Mouse (Mus musculus) embryonic facial prominence, embryonic 13.5 days (tissue): ENCODE data around the gene Hdhd5. TPM values are rescaled to one million over a fixed set of nuclear protein-coding genes. Genes with fewer than 3 reads are reported as not detected.

Source experiments
- ATAC-seq: fragments of 200-750 bp; cut with Nextera tagmentation; 2 replicates; pipeline ENCODE4 v1.8.0; 2017; ENCODE audit warnings: low read depth; ENCODE audit not compliant: insufficient number of reproducible peaks, insufficient read depth, low FRiP score, low TSS enrichment
- H3K27ac ChIP-seq: fragments of 300-500 bp; sonication (generic); 2 replicates; pipeline ENCODE4 v1.5.1; 2015; ENCODE audit warnings: moderate library complexity, mild to moderate bottlenecking, inconsistent platforms
- H3K27me3 ChIP-seq: fragments of 300-500 bp; sonication (generic); 2 replicates; pipeline ENCODE4 v1.6.1; 2015; ENCODE audit warnings: mild to moderate bottlenecking, inconsistent platforms
- H3K36me3 ChIP-seq: fragments of 300-500 bp; sonication (generic); 2 replicates; pipeline ENCODE4 v1.6.1; 2015; ENCODE audit warnings: mild to moderate bottlenecking, inconsistent platforms
- H3K4me1 ChIP-seq: fragments of 300-500 bp; sonication (generic); 2 replicates; pipeline ENCODE4 v1.6.1; 2015; ENCODE audit warnings: inconsistent platforms
- H3K4me2 ChIP-seq: fragments of 300-500 bp; sonication (generic); 2 replicates; pipeline ENCODE4 v1.6.1; 2015; ENCODE audit warnings: moderate library complexity, mild to moderate bottlenecking, inconsistent platforms
- H3K4me3 ChIP-seq: fragments of 300-500 bp; sonication (generic); 2 replicates; pipeline ENCODE4 v1.5.1; 2015; ENCODE audit warnings: mild to moderate bottlenecking, inconsistent platforms
- H3K9ac ChIP-seq: fragments of 300-500 bp; sonication (generic); 2 replicates; pipeline ENCODE4 v1.6.1; 2015; ENCODE audit warnings: mild to moderate bottlenecking, inconsistent platforms
- H3K9me3 ChIP-seq: fragments of 300-500 bp; sonication (generic); 2 replicates; pipeline ENCODE4 v1.6.1; 2016; ENCODE audit warnings: inconsistent platforms
- WGBS: fragments of 180-500 bp; shearing (Covaris S2); methylation state at CpG from one replicate; pipeline ENCODE4 v1.1.7; 2015; ENCODE audit warnings: mixed read lengths; 5-methylcytosine and 5-hydroxymethylcytosine counted together
- polyA plus RNA-seq: library from polyadenylated mRNA; unstranded; fragments of >200 nt; fragmentation: Nextera tagmentation; extraction: Ambion mirVana; gene quantifications from 2 replicates; pipeline ENCODE4 v1.2.1, GENCODE M21; 2015

The Hdhd5 gene
- polyA plus RNA-seq, 1 experiment from 2014 or later = 18.8 TPM

GRCm38 (mm10) chr6:120465393-120465792 is 65.7 kb downstream of the Hdhd5 start:
- Histone ChIP-seq H3K27ac (no peak overlapping the region), H3K27me3 (peaks cover 50% of the 10 kb centered on the region), H3K9me3 (no peaks in the 10 kb centered on the region), H3K4me1 (peaks cover 27% of the 10 kb centered on the region), H3K36me3 (no peaks in the 10 kb centered on the region), H3K4me2 (no peak overlapping the region), H3K4me3 (no peak overlapping the region), H3K9ac (no peak overlapping the region)
- no peak for ATAC-seq
- 38% methylated on average over 4 of the region's 4 CpGs for WGBS

GRCm38 (mm10) chr6:120464406-120464939 is 66.6 kb downstream of the Hdhd5 start:
- no peaks in the 10 kb centered on the region for H3K9me3 ChIP-seq
- H3K36me3 ChIP-seq = no peaks in the 10 kb centered on the region
- H3K4me1 ChIP-seq = peaks cover 25% of the 10 kb centered on the region
- peaks cover 50% of the 10 kb centered on the region for H3K27me3 ChIP-seq
- no peak for ATAC-seq
- no peak overlapping the region for H3K9ac ChIP-seq
- no peak overlapping the region for H3K27ac ChIP-seq
- 49% methylated on average over 9 of the region's 9 CpGs for WGBS
- H3K4me2 ChIP-seq = peak overlapping the region; percentile 76
- peak overlapping the region; percentile 67 for H3K4me3 ChIP-seq

GRCm38 (mm10) chr6:120463884-120464283 is 67.2 kb downstream of the Hdhd5 start:
- Histone ChIP-seq H3K4me1 (peaks cover 25% of the 10 kb centered on the region), H3K9ac (peak overlapping the region; percentile 75)

DNA sequence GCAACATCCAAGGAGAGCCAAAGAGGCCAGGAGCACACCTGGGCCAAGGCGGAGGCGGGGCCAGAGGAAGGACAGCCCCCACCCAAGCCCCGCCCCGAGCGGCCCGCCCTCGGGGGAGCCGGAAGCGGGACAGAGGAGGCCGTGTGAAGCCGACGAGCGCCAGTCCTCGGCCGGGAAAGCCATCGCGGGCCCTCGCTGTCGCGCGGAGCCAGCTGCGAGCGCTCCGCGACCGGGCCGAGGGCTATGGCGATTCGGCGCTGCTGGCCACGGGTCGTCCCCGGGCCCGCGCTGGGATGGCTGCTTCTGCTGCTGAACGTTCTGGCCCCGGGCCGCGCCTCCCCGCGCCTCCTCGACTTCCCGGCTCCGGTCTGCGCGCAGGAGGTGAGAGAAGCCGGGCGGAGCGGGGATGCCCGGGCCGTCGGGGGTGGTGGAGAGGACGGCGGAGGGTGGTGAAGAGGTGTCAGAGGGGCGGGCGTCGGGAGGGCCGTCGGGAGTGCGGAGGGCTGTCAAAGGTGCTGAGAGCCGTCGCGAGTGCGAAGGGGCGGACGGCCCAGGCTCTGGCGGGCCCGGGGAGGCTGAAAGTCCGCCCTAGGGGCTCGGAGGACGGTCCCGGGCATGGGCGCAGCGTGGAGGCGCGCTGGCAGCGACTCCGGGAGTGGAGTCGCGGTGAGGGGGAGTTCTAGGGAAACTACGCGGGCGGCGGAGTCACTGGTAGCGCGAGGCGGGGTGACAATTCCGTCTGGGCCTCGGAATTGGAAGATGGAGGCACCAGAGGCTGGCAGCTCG is 67.8 kb downstream of the Hdhd5 start, which contains the start of gene Il17ra:
Gene Il17ra, plus strand, starts transcription at position 162 of the 786 bp plus-strand sequence.
- Histone ChIP-seq H3K27ac (no peak within 1 kb of the TSS), H3K36me3 (no peaks in the 10 kb centered on the region), H3K4me3 (peak within 1 kb of the TSS; percentile 67), H3K4me2 (peak within 1 kb of the TSS; percentile 76), H3K9me3 (no peaks in the 10 kb centered on the region), H3K27me3 (peaks cover 50% of the 10 kb centered on the region), H3K4me1 (peaks cover 25% of the 10 kb centered on the region), H3K9ac (peak within 1 kb of the TSS; percentile 75)
- ATAC-seq = peak; percentile 71; the same call in 1 of the 2 replicates
- under 1% methylated on average over 90 of the region's 90 CpGs for WGBS

More at GRCm38 (mm10) chr6:120463884-120464283, 67.2 kb downstream of the Hdhd5 start:
- ATAC-seq = no peak
- H3K4me2 ChIP-seq = peak overlapping the region; percentile 76
- H3K4me3 ChIP-seq = peak overlapping the region; percentile 67
- no peaks in the 10 kb centered on the region for H3K36me3 ChIP-seq
- H3K27me3 ChIP-seq = peaks cover 50% of the 10 kb centered on the region
- no peaks in the 10 kb centered on the region for H3K9me3 ChIP-seq
- no peak overlapping the region for H3K27ac ChIP-seq
- 3% methylated on average over 11 of the region's 11 CpGs for WGBS

GRCm38 (mm10) chr6:120462251-120462650 is 68.9 kb downstream of the Hdhd5 start:
- Histone ChIP-seq H3K4me2 (no peak overlapping the region), H3K9me3 (no peaks in the 10 kb centered on the region), H3K27me3 (peaks cover 50% of the 10 kb centered on the region), H3K4me1 (peaks cover 25% of the 10 kb centered on the region), H3K27ac (no peak overlapping the region), H3K36me3 (no peaks in the 10 kb centered on the region), H3K4me3 (no peak overlapping the region), H3K9ac (no peak overlapping the region)
- ATAC-seq = no peak
- 49% methylated on average over 6 of the region's 6 CpGs for WGBS

GRCm38 (mm10) chr6:120461217-120461616 is 69.9 kb downstream of the Hdhd5 start:
- H3K9ac ChIP-seq = no peak overlapping the region
- no peaks in the 10 kb centered on the region for H3K36me3 ChIP-seq
- H3K4me1 ChIP-seq = peaks cover 23% of the 10 kb centered on the region
- no peak overlapping the region for H3K27ac ChIP-seq
- H3K27me3 ChIP-seq = peaks cover 50% of the 10 kb centered on the region
- no peak overlapping the region for H3K4me2 ChIP-seq
- H3K9me3 ChIP-seq = no peaks in the 10 kb centered on the region
- H3K4me3 ChIP-seq = no peak overlapping the region
- ATAC-seq = no peak
- WGBS = 71% methylated on average over 15 of the region's 15 CpGs

Other genes starting within 250 kb of the Hdhd5 start
- gene D330020A13Rik, start 237.0 kb downstream of the Hdhd5 start, polyA plus RNA-seq = 1.1 and 1.2 TPM in 2 replicates
- gene B4galnt3, start 236.8 kb downstream of the Hdhd5 start, polyA plus RNA-seq = 1.0 and 1.3 TPM in 2 replicates
- 57.8 and 60.0 TPM in 2 replicates for gene Kdm5a, start 167.2 kb downstream of the Hdhd5 start, polyA plus RNA-seq
- gene Ccdc77, start 166.9 kb downstream of the Hdhd5 start, polyA plus RNA-seq = 22.5 and 29.1 TPM in 2 replicates
- gene Il17ra, start 68.1 kb downstream of the Hdhd5 start, polyA plus RNA-seq = 7.4 and 7.7 TPM in 2 replicates
- gene Tmem121b, start 37.5 kb downstream of the Hdhd5 start, polyA plus RNA-seq = 0.42 and 0.51 TPM in 2 replicates
- gene Cecr2, start 135.1 kb upstream of the Hdhd5 start, polyA plus RNA-seq = 2.4 and 4.2 TPM in 2 replicates
- gene Slc25a18, start 242.3 kb upstream of the Hdhd5 start, polyA plus RNA-seq = 0.22 and 0.24 TPM in 2 replicates